Mouse (Mus musculus) layer of hippocampus, adult 2 months (tissue): ENCODE results near the gene Blvra. TPM values are rescaled to one million over a fixed set of nuclear protein-coding genes. Genes with fewer than 3 reads are reported as not detected.
"Not testable (repeated sequence)": the region's sequence is repeated elsewhere in the genome, so short reads cannot be mapped to it uniquely, and the experiment has no call there.

Experiments
- DNase-seq, 2 experiments: peaks; one replicate each; pipeline ENCODE4 v3.0.0; 2022; ENCODE audit warnings: low spot score in 2 of 2
- H3K27ac ChIP-seq: fragments of 200-600 bp; 2 replicates; pipeline ENCODE4 v1.8.1; 2022
- H3K4me3 ChIP-seq: fragments of 200-600 bp; 2 replicates; pipeline ENCODE4 v1.8.1; 2022; ENCODE audit warnings: mild to moderate bottlenecking
- CTCF ChIP-seq: fragments of 200-600 bp; conservative IDR thresholded peaks from 2 replicates; pipeline ENCODE4 v1.8.1; 2022; ENCODE audit warnings: antibody characterized with exemption, mild to moderate bottlenecking, moderate library complexity
- long read RNA-seq, 2 experiments: library from polyadenylated mRNA; stranded (forward); transcript quantifications; one replicate each; pipeline ENCODE4 v2.0.0; 2021; ENCODE audit warnings: borderline mapping rate in 2 of 2
- total RNA-seq, 2 experiments: library from RNA; stranded (reverse); gene quantifications; 2 replicates each; pipeline ENCODE4 v1.2.3; 2021

Blvra gene
- 10 to 100 TPM; 17.3 to 20.2 TPM for total RNA-seq
- long read RNA-seq, experiment 1, transcript Blvra-201 (8 exons, 1,160 nt) = major isoform, 11 of 19 reads
- long read RNA-seq, experiment 1, partial matches to known transcripts = 2 of 19 reads
- long read RNA-seq, experiment 1, other reads (novel, unspliced or antisense) = 6 of 19 reads
- long read RNA-seq, experiment 2, transcript Blvra-201 (8 exons, 1,160 nt) = major isoform, 16 of 33 reads
- long read RNA-seq, experiment 2, partial matches to known transcripts = 4 of 33 reads
- long read RNA-seq, experiment 2, other reads (novel, unspliced or antisense) = 13 of 33 reads

GRCm38 (mm10) chr2:127070435-127070841 lies at the start of gene Blvra:
Gene Blvra (plus strand): TSS chr2:127070665.
- peak; percentile 19; the same call in 1 of the 2 replicates for TF ChIP-seq CTCF
- H3K27ac ChIP-seq = peak within 1 kb of the TSS; percentile 80
- peak; percentile 80 to 89 for DNase-seq
- peak within 1 kb of the TSS; percentile 84 for H3K4me3 ChIP-seq

DNA sequence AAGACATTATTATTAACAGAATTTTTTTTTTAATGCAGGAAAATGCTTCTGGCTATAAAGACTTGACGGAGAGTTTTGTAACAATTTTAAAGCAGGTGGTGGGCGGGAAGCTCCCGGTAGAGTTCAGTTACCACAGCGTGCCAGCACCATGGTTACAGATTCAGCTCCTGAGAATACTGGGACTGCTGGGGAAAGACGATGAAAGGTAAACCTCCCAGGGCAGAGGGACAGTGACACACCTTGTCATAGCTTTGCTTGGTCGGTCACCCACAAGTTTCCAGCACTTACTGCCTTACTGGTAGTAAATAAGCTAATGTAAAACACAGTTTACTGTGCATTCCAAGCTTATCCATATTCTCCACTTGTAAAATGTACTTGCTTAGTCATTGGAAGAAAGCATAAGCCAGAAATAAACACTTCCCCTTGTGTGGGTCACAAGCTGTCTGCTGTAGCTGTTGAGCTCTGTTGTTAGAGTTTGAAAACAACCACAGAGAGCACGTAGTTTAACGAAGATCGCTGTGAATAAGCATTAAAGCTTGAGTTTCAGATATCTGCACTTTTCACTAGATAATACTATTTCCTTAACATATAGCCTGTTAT lies 35.4 kb upstream of the Blvra start:
- peak overlapping the region; percentile 87 for H3K27ac ChIP-seq
- 0 out of 2 replicates have a peak overlapping the region, but pooled peaks have one; percentile 17 for H3K4me3 ChIP-seq
- peak; percentile 45 to 64 for DNase-seq
- no peak for TF ChIP-seq CTCF

- DNase-seq = no peak
- Histone ChIP-seq H3K4me3 (no peak overlapping the region), H3K27ac (no peak overlapping the region)
- no peak for TF ChIP-seq CTCF
Measured at GRCm38 (mm10) chr2:127037299-127037698, 33.2 kb upstream of the Blvra start.

DNA sequence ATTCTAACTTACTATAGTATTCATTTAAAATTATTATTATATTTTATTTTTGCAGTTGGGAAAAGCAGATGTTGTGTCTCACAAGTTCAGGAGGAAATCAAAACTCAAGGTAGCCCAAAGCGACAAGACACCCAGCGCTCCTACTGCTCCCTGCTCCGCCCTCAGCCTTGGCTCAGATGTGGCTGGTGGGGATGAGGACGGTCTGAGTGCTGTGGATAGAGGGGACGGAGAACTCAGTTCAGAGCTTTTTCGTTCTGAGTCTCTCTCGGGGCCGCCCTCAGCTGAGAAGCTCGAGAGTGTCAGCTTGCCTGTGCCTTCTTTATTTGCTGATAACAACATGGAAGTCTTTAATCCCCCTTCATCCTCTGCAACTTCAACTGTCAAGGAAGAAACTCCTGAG lies 9.0 kb upstream of the Blvra start:
- TF ChIP-seq CTCF = no peak
- Histone ChIP-seq H3K27ac (no peak overlapping the region), H3K4me3 (no peak overlapping the region)
- DNase-seq = no peak

- H3K27ac ChIP-seq = no peak overlapping the region
- DNase-seq = no peak
- no peak overlapping the region for H3K4me3 ChIP-seq
- TF ChIP-seq CTCF = no peak
Measured at GRCm38 (mm10) chr2:127068806-127069205, 1.7 kb upstream of the Blvra start.

GRCm38 (mm10) chr2:127069781-127070434 lies 557 bp upstream of the Blvra start:
- DNase-seq = no peak
- peak overlapping the region; percentile 84 for H3K4me3 ChIP-seq
- TF ChIP-seq CTCF = no peak
- no peak overlapping the region for H3K27ac ChIP-seq

DNA sequence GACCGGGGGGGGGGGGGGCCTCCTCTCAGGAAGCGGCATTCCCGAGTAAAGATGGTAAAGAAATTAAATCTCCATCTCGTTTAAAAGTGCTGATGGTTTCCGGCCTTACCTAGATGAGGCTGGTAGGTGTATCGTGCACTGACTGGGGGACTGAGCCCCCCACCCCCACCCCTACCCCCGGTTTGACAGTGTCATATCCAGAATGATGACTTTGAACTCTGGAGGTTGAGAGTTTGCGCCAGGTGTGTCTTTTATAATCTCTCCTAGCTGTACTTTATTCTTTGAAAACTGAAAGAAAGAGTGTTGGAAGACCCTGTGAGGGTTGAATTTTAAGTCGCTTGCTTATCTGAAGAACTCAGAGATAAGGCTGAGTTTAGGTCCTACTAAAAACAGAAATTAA lies 414 bp downstream of the Blvra start:
- H3K4me3 ChIP-seq = peak overlapping the region; percentile 84
- no peak for TF ChIP-seq CTCF
- DNase-seq = no peak
- peak overlapping the region; percentile 80 for H3K27ac ChIP-seq

DNA sequence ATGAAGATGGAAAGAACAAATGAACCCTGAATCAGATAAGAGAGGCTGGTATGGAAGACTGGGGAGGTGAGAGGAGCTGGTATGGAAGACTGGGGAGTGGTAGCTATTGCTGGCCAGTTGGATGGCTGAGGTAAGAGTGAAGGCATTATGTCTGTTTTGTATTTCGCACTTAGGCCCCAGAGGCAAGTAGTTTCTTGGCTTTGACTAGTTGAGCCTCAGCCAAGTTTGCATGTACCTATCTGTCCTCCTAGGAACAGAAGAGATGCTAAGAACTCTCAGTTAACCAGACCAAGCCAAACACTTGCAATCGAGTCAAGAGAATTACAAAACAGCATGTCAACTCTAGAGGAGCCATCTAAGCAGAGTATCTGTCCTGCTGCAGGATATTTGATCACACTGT lies 3.7 kb downstream of the Blvra start:
- no peak for DNase-seq
- no peak for TF ChIP-seq CTCF
- Histone ChIP-seq H3K4me3 (no peak overlapping the region), H3K27ac (no peak overlapping the region)

GRCm38 (mm10) chr2:127077611-127078010 lies 7.1 kb downstream of the Blvra start:
- no peak overlapping the region for H3K27ac ChIP-seq
- no peak for TF ChIP-seq CTCF
- H3K4me3 ChIP-seq = no peak overlapping the region
- no peak for DNase-seq

GRCm38 (mm10) chr2:127079066-127079465 lies 8.6 kb downstream of the Blvra start:
- H3K4me3 ChIP-seq, DNase-seq, H3K27ac ChIP-seq: not testable (repeated sequence)

- H3K27ac ChIP-seq = no peak overlapping the region
- no peak for DNase-seq
- TF ChIP-seq CTCF = no peak
- H3K4me3 ChIP-seq = no peak overlapping the region
Measured at GRCm38 (mm10) chr2:127079881-127080590, 9.6 kb downstream of the Blvra start.

- no peak for TF ChIP-seq CTCF
- H3K27ac ChIP-seq = no peak overlapping the region
- no peak for DNase-seq
- H3K4me3 ChIP-seq = no peak overlapping the region
Measured at GRCm38 (mm10) chr2:127080591-127081218, 10.2 kb downstream of the Blvra start.
